Mouse (Mus musculus) cerebellum, adult 2 months (tissue): Measurements from ENCODE around the gene Sh3d19.

Experiments
- CTCF ChIP-seq: fragments of 200-500 bp; IDR thresholded peaks from 2 replicates; pipeline ENCODE4 v1.5.1; 2011; ENCODE audit warnings: low read depth, mild to moderate bottlenecking, control low read depth, low read length, moderate library complexity, borderline replicate concordance; ENCODE audit not compliant: insufficient read depth
- POLR2A ChIP-seq: fragments of 200-500 bp; IDR thresholded peaks from 2 replicates; pipeline ENCODE4 v1.6.1; 2011; ENCODE audit warnings: low read length, control low read depth, borderline replicate concordance; ENCODE audit not compliant: insufficient read depth

GRCm38 (mm10) chr3:85928140-85928611 is 42.7 kb upstream of the Sh3d19 start:
- TF ChIP-seq POLR2A (no peak), CTCF (no peak)
